Mouse (Mus musculus) thymus, adult 2 months (tissue): ENCODE data around the gene Rmdn3. TPM values are rescaled to one million over a fixed set of nuclear protein-coding genes. Genes with fewer than 3 reads are reported as not detected.

ENCODE experiments used
- DNase-seq: peaks from one replicate; pipeline ENCODE4 v3.0.0; 2021
- H3K27ac ChIP-seq: fragments of 200-500 bp; 2 replicates; pipeline ENCODE4 v1.5.1; 2012; ENCODE audit warnings: low read length, control low read depth; ENCODE audit not compliant: control insufficient read depth, insufficient read depth
- H3K27me3 ChIP-seq: fragments of 200-500 bp; 2 replicates; pipeline ENCODE4 v1.6.1; 2012; ENCODE audit warnings: mild to moderate bottlenecking, low read length, moderate library complexity, mixed read lengths; ENCODE audit not compliant: control insufficient read depth, insufficient read depth
- H3K36me3 ChIP-seq: fragments of 200-500 bp; 2 replicates; pipeline ENCODE4 v1.6.1; 2012; ENCODE audit warnings: mild to moderate bottlenecking, low read length, moderate library complexity; ENCODE audit not compliant: control insufficient read depth, insufficient read depth
- H3K4me1 ChIP-seq: fragments of 200-500 bp; replicated peaks from 2 replicates; pipeline ENCODE4 v1.6.1; 2012; ENCODE audit warnings: low read length; ENCODE audit not compliant: control insufficient read depth, insufficient read depth
- H3K4me3 ChIP-seq: fragments of 200-500 bp; 2 replicates; pipeline ENCODE4 v1.5.1; 2012; ENCODE audit warnings: mild to moderate bottlenecking, low read length, control low read depth, moderate library complexity; ENCODE audit not compliant: control insufficient read depth, insufficient read depth
- CTCF ChIP-seq: fragments of 200-500 bp; IDR thresholded peaks from 2 replicates; pipeline ENCODE4 v1.5.1; 2012; ENCODE audit warnings: mild to moderate bottlenecking, control low read depth, low read length, moderate library complexity, borderline replicate concordance; ENCODE audit not compliant: control insufficient read depth, poor library complexity, insufficient read depth; ENCODE audit errors: extremely low read depth
- POLR2A ChIP-seq: fragments of 200-500 bp; IDR thresholded peaks from 2 replicates; pipeline ENCODE4 v1.6.1; 2012; ENCODE audit warnings: mild to moderate bottlenecking, low read length, control low read depth, moderate library complexity; ENCODE audit not compliant: control insufficient read depth, poor library complexity, insufficient read depth; ENCODE audit errors: extremely low read depth
- WGBS: fragments of 180-500 bp; shearing (Covaris S2); methylation state at CpG from one replicate; pipeline ENCODE4 v1.1.7; 2018; 5-methylcytosine and 5-hydroxymethylcytosine counted together
- polyA plus RNA-seq: library from polyadenylated mRNA; depleted of rRNA; stranded (reverse); fragments of >200 nt; gene quantifications from 2 replicates; pipeline ENCODE4 v1.2.3, GENCODE M21; 2012

The Rmdn3 gene
- polyA plus RNA-seq, 1 experiment: 19.3 TPM

DNA sequence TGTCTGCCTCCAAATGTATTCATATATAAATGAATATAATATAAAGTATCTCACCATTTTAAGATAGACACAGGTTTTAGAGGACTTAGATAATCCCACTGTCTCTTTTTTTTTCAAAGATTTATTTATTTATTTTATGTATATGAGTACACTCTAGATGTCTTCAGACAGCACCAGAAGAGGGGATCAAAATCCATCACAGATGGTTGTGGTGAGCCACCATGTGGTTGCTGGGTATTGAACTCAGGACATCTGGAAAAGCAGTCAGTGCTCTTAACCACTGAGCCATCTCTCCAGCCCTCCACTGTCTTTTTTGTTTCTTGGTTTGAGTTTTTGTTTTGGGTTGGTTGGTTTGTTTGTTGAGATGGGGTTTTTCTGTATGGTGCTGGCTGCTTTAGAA, 1.0 kb upstream of the Rmdn3 start:
- TF ChIP-seq POLR2A (no peak), CTCF (no peak)
- H3K27me3 ChIP-seq: no peaks in the 10 kb centered on the region
- H3K36me3 ChIP-seq: 0 out of 2 replicates have a peak, but pooled peaks cover 3% of the 10 kb centered on the region
- DNase-seq: no peak
- no peak overlapping the region for H3K27ac ChIP-seq
- peaks cover 7% of the 10 kb centered on the region; the same call in 1 of the 2 replicates for H3K4me1 ChIP-seq
- H3K4me3 ChIP-seq: no peak overlapping the region

DNA sequence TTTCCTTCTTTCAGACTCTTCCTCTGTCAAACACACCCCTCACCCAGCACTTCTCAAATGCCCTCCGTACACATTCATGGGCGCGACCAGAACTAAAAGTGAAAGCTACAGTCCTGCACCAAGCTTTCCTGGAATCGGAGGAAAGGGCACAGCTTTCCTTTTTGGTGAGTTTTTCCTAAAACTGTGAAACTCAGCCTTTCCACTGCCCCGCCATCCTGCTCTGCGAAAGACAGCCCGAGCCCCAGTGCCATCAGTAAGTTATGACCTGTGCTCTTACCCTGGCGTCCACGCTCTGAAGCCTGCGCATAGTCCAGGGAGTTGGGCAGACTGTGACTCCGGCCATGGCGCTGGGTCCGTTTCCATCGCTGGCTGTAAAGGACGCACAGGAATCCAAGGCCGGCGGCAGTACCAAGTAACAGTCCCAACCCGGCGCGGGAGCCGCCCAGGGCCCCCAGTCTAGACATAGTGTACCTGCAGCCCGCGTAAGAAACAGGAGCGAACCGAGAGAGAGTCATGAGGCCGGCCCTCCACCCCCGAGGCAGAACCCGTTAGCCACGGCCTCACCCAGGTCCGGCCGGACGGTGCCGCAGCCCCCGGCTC, 653 bp downstream of the Rmdn3 start:
- Histone ChIP-seq H3K4me3 (peak overlapping the region; percentile 86), H3K36me3 (peaks cover 3% of the 10 kb centered on the region; the same call in 1 of the 2 replicates), H3K4me1 (peaks cover 7% of the 10 kb centered on the region; the same call in 1 of the 2 replicates), H3K27ac (no peak overlapping the region), H3K27me3 (no peaks in the 10 kb centered on the region)
- TF ChIP-seq CTCF (no peak), POLR2A (no peak)
- WGBS: under 1% methylated on average over 34 of the region's 34 CpGs
- DNase-seq: no peak

DNA sequence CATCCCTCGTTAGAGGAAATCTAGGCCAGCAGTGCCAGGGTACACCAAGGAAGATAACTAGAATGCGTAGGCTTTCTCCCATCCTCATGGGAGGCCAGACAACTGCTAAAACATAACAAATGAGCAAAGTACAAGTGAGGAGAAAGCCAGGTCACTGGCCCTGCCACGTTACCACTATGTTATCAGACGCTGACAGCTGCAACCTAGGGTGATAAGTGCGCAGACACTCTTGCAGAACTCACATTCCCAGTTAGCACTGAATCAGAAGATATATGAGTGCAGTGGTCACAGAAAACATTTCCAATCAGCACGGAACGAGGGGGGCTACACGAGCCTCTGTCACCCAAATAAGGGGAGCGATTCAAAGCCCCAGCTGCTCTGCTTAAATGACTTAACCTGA, 1.4 kb downstream of the Rmdn3 start:
- Histone ChIP-seq H3K27me3 (no peaks in the 10 kb centered on the region), H3K4me1 (peaks cover 7% of the 10 kb centered on the region; the same call in 1 of the 2 replicates), H3K4me3 (no peak overlapping the region), H3K36me3 (peaks cover 10% of the 10 kb centered on the region; the same call in 1 of the 2 replicates), H3K27ac (no peak overlapping the region)
- DNase-seq: no peak
- TF ChIP-seq CTCF: no peak
- no peak for TF ChIP-seq POLR2A
- WGBS: 91% methylated on average over 9 of the region's 9 CpGs

DNA sequence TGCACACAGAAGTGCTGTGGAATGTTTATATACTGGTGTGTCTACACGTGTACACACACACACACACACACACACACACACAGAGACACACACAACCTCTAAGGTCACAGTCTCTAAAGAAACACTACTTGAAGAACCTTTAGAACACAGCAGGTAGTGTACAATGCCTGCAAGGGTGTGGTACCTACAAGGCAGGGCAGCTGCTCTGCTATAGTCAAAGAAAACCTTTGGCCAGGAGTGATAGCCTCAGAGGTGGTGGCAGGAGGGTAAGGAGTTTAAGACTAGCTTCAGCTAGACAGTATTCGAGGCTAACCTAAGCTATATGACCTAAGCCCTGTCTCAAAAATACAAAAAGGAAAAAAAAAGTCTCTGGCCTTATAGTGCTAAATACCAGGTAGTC, 2.2 kb downstream of the Rmdn3 start:
- no peak overlapping the region for H3K27ac ChIP-seq
- WGBS: 94% methylated on average over 2 of the region's 2 CpGs
- peaks cover 7% of the 10 kb centered on the region; the same call in 1 of the 2 replicates for H3K4me1 ChIP-seq
- no peak for DNase-seq
- H3K27me3 ChIP-seq: no peaks in the 10 kb centered on the region
- TF ChIP-seq POLR2A: no peak
- no peak for TF ChIP-seq CTCF
- H3K4me3 ChIP-seq: no peak overlapping the region
- H3K36me3 ChIP-seq: peaks cover 13% of the 10 kb centered on the region; the same call in 1 of the 2 replicates

DNA sequence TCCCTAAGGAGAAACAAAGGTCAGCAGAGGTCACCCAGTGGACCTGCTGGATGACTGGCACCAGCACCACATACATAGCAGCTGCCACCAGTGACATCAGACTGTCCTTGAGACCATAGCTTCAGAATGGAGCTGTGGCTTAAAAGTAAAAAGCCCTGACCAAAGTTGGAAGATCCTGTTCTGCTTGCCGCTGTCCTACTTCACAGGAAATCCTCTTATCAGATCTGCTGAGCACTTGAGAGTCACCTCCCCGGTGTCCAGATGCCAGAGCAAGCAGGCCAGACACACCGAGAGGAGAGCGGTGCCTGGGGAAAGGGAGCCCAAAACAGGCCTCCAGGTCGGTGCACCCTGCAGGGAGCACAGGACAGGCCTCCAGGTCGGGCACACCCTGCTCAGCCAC, 4.6 kb downstream of the Rmdn3 start:
- Histone ChIP-seq H3K4me1 (peaks cover 7% of the 10 kb centered on the region; the same call in 1 of the 2 replicates), H3K27ac (no peak overlapping the region), H3K36me3 (peaks cover 20% of the 10 kb centered on the region; the same call in 1 of the 2 replicates), H3K27me3 (no peaks in the 10 kb centered on the region), H3K4me3 (no peak overlapping the region)
- 92% methylated on average over 6 of the region's 6 CpGs for WGBS
- no peak for DNase-seq
- TF ChIP-seq CTCF: no peak
- no peak for TF ChIP-seq POLR2A

DNA sequence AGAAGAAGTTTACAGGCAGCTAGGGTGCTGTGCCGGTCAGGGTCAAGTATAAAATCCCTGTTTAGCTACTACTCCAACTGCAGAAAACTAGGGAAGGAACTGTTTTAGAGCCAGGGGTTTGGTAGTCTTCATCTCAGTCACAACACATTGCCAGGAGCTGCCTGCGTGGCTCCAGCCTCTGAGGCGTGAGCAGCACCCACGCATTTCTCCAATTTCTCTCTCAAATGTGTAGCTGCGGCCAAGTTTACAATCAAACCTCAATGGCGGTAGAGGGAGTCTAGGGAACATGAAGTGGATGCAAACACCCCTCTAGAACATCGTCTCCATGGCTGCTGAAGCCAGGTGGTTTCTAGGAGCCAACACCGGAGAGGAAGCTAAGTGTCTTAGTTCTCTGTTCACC, 9.1 kb downstream of the Rmdn3 start:
- Histone ChIP-seq H3K36me3 (peaks cover 45% of the 10 kb centered on the region), H3K27ac (no peak overlapping the region), H3K4me3 (no peak overlapping the region), H3K27me3 (no peaks in the 10 kb centered on the region), H3K4me1 (no peaks in the 10 kb centered on the region)
- no peak for DNase-seq
- WGBS: 95% methylated on average over 8 of the region's 8 CpGs
- TF ChIP-seq POLR2A (no peak), CTCF (no peak)
